Mouse (Mus musculus) spleen, adult 2 months (tissue): ENCODE measurements at regions not wholly inside any gene's neighbourhood (a gene's known extent, or its start where the extent isn't known, plus 50 kb on each side); places are given as distances from the start of the nearest gene placed in this dataset.

Source experiments
- CTCF ChIP-seq: fragments of 200-500 bp; IDR thresholded peaks from 2 replicates; pipeline ENCODE4 v1.5.1; 2011; ENCODE audit warnings: mild to moderate bottlenecking, inconsistent platforms; ENCODE audit not compliant: insufficient read depth, insufficient read length, insufficient replicate concordance; ENCODE audit errors: extremely low read depth
- POLR2A ChIP-seq: fragments of 200-500 bp; IDR thresholded peaks from 2 replicates; pipeline ENCODE4 v1.6.1; 2011; ENCODE audit warnings: low read depth, low read length, inconsistent platforms

DNA sequence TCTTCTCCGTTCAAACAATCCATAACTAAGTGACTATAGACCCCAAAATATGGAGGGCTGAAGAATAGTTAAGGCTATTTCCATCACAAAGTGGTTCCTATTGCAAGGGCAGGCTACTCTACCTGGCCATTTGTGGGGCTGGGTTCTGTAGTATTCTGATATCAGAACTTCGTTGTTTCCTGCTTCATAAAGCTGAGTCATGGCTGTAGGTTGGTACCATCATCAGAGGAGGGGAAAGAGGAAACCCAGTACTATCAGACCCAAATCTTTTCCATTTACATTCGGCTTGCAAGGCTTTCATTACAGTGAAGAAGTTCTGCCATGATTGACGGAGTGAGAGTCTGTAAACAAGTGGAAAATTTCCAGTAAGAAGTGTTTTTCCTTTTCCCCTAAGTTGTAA is 284.6 kb downstream of the Rapgef2 start:
- TF ChIP-seq CTCF (no peak), POLR2A (no peak)
